Mouse (Mus musculus) bone marrow, adult 2 months (tissue): ENCODE data around the gene Stac3.

Source experiments
- CTCF ChIP-seq: fragments of 200-500 bp; IDR thresholded peaks from 2 replicates; pipeline ENCODE4 v1.5.1; 2011; ENCODE audit warnings: low read length, control low read depth; ENCODE audit not compliant: control insufficient read depth, insufficient read depth
- POLR2A ChIP-seq: fragments of 200-500 bp; IDR thresholded peaks from 2 replicates; pipeline ENCODE4 v1.6.1; 2011; ENCODE audit warnings: low read depth, mild to moderate bottlenecking, control low read depth, low read length, borderline replicate concordance; ENCODE audit not compliant: control insufficient read depth

DNA sequence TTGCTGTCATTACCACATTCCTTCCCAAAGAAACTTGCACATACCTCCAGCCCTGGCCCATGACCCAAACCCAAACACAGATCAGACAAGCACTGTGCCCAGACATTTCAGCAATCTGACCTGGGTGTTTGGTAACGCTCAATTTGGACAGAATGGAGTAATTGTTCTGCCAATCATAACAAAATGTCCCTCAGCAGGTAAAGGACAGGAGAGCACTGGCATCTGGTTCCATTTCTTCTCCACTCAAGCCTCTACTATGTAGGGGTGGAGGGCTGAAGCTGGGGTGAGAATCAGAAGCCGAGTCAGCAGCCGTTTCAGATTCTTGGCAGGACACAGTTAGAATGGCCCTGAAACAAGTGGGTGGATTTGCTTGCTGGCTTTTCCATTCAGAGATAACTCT lies 9.4 kb upstream of the Stac3 start:
- TF ChIP-seq CTCF, result no peak
- no peak for TF ChIP-seq POLR2A
